Mouse (Mus musculus): Measurements from ENCODE around the gene Aox3. TPM values are rescaled to one million over a fixed set of nuclear protein-coding genes. Genes with fewer than 3 reads are reported as not detected.

Gene Aox3
- polyA plus RNA-seq (2017; shearing (Covaris generic)): not detected

DNA sequence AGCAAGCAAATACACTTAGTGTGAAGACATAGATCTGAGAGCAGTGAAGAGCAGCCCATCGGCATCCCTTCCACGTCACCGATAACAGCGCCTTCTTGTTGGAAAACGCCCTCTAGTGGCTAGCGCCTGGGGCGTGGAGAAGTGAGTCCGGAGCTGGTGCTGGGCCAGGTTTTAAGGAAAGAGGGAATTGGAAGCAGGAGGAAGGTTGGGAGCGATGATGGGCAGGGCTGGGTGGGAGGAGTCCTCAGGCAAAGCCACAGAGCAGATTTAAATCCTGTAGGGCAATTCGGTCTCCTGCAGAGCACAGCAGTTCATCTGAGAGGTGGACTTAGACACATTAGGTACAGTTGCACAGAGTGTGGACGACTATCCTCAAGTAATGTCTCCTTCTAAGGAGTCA lies at the start of gene Aox3:
Aox3 (plus strand) TSS at position 251 of the 400 bp plus-strand sequence.
- no peak for ATAC-seq

DNA sequence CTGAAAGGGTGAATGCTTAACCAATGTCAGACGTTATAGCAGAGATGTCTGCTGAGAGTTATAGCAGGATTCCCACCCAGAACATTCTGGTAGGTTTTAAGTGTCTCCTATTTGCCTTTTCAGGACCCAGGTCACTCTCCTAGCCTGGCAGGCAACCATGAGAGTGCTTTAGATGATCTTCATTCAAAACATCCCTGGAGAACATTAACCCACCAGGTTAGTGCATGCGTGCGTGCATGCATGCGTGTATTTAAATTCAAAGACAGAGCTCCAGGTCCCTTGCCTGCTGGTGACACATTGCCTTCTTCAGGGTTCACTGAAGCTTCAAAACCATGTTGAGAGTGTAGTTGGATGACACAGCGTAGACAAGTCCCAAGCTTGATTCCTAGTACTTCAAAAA lies 47.8 kb upstream of the Aox3 start:
- no peak for ATAC-seq

DNA sequence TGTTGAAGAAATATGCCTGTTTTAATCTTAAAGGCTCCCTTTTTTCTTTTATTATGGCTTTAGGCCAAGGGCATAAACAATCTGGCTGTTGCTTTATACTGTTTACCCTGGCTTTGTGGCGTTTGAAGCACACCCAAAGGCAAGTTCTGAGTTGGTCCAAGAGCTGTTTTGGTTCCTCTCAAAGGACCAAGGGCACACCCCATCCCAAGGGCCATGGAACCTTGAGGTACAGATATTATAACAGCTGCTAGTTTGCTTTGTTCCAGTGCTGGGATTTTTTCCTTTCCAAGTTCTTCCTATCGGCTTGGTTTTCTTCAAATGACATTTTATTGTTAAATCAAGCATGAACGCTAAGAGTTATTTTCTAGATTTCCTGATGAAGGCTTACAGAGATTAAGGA lies 47.3 kb upstream of the Aox3 start:
- no peak for ATAC-seq

DNA sequence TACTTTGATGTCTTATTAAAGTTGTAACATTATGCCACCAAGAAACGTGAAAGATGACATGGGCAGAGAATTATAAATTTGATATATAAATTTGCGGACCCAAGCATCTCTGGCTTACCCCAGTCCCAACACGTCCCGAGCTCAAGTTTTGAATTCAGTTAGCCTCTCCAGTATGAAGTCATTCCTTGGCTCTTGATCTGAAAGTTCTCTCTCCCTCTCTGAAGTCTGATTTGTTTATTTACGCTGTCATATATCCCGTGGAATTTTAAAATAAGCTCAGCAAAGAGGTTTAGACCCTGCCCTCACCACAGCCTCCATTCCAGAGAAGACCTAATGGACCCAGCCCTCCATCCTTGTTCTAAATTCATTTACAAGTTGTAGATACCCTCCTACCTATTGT lies 43.7 kb upstream of the Aox3 start:
- no peak for ATAC-seq

DNA sequence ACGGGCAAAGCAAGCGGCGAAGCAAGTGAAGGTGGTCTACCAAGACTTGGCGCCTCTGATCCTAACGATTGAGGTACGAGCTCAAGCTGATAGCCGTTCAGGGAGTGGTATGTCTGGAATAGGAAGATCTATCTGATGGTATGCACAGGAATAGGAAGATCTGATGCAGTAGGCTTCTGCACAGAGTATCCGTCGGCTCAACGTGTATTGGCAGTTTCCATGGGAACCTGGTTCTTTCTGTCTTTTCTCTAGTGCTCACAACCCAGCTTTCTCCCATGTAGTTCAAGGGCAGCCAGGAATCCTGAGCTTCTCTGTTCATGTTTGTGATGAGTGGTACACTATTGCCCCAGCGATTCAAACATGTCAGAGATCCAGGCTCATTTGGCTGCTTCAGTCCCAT lies 42.8 kb upstream of the Aox3 start:
- no peak for ATAC-seq

DNA sequence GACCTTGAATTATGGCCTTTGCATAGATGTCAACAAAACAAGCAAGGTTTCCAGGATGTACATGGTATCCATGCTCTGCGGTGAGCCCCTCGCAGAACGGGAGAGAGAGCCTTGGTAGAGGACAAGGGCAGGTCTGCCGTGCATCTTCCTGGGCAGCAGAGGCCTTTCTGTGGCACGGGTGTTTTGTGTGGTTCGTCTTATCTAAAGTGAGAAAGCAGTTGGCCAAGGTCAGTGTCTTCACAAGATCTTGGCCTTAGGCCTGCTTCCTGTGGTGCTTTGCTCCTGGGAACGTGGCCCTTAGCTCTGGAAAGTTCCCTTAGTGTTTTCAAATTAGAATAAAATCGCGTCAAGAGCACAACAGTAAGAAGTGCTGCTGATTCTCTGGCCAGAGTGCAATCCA lies 41.9 kb upstream of the Aox3 start:
- no peak for ATAC-seq

DNA sequence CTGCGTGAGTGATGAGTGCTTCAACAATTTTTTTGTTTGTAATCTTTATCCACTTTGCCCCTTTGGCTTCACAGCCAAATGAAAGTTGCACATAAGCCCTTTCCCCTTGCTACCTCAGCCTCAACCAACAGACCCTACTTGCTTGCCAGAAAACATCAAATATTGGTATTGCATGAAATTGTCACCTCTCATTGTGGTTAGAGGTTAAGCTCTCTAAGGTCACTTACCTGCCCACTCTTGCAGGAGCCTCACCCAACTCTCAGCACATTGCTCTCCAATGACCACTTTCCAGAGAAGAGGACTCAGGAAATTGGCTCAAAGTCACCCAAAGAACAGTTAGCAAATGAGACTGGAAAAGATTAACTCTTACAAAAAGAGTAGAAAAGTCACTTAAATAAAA lies 41.4 kb upstream of the Aox3 start:
- no peak for ATAC-seq

DNA sequence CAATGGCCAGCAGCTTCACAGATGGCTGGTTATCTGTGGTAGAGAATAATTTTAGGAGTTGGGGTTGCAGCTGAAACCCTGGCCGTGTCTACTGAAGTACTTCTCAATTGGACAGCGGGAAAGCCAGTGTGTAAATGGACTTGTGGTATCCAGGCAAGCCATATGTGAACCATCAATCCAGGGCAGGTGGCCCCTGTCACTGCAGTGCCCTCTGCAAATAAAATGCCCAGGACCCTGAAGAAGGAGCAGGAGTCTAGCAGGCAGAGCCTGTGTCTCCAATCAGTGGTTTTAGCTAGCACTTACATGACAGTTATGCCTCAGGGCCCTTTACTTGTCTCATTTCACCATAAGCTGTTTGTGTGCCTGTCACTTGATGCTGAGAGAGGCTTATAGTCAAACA lies 40.5 kb upstream of the Aox3 start:
- ATAC-seq: no peak

DNA sequence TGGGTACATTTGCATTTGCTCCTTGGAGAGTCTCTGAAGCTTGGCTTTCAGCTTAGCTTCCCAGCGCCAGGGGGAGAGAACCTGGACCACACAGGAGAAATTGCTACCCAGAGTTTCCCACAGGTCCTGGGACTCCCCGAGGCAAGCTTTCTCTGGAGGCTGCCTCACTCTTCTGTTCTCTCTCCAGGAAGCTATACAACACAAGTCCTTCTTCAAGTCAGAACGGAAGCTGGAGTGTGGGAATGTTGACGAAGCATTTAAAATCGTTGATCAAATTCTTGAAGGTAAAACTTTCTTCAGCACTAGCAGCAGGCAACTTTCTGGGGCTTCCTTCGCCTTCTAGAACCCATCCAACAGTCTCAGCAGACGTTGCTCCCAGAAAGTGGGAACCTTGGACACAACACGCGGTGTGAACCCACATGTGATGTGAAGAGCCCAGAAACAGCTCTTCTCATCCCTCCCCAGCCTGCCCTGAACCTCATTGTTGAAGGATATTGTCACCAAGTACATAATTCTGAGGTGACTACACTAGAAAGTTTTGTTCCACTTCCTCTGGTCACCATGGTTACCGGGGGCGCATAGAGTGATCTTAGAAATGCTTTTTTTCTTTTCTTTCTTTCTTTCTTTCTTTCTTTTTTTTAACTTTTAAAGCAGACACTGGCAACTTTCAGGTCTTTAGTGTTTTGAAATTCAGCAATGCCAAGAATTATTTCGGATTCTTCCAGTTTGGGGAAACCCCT lies 39.8 kb upstream of the Aox3 start:
- no peak for ATAC-seq

DNA sequence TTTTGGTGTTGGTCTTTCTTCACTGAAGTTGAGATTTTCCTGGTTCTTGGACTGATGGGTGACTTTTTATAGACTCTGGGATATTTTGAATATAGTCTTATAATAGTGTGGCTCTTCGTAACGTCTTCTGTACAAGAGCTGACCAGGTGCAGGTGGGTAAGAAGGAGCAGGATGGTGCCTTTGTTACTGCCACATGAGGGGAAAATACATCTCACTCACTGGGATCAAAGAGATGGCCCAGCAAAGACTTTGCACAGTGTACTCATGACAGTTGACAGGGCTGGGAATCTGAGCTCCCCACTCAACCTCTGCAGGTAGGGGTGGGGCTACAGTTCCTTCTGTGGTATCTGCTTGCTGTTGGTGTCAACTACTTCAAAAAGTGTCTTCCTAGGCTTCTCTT lies 38.7 kb upstream of the Aox3 start:
- no peak for ATAC-seq

DNA sequence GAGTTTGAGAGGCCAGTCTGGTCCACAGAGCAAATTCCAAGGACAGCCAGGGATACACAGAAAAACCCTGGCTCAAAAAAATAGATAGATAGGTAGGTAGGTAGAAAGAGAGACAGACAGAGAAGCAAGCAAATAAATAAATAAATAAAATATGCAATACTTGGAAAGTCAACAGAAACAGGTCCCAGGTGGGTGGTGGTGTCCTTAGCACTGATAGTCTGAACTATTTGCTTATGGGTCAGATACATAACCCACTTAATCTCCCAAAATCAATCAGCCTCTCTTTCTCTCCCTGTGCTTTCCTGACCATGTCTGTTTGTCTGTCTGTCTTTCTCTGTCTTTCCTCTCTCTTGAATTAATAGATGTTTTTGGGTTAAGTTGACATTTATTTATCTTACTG lies 35.0 kb upstream of the Aox3 start:
- ATAC-seq: no peak

DNA sequence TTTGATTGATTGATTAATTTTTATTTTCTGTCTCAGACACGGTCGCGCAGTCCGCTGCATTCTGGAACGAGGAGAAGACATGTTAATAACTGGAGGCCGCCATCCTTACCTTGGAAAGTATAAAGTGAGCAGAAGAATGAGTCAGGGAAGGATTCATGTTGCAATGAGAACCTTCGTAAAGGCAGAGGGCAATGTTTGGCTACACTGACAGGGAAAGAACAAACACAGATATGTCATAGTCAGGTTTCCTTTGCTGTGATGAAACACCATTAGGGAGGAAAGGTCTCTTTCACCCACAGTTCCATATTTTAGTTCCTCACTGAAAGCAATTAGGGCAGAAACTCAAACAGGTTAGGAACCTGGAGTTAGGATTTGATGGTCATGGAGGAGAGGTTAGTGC lies 34.5 kb upstream of the Aox3 start:
- no peak for ATAC-seq

DNA sequence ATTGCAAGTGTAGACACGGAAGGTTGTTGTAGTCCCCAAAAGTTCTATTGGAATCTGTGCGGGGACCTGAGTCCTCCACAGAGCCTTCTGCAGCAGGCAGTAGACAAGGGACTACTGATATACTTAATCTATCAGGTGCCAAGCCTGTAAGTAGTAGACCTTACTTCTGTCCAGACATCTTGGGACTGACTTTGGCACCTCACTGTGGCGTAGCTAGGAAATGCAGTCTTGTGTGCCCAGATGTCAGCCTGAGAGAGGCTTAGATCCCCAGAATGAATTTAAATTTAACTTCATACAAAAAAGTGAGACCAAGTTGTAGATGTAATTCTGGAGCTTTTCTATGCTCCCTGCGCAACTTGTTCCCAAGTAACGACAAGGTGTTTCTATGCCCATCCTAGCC lies 33.2 kb upstream of the Aox3 start:
- no peak for ATAC-seq

DNA sequence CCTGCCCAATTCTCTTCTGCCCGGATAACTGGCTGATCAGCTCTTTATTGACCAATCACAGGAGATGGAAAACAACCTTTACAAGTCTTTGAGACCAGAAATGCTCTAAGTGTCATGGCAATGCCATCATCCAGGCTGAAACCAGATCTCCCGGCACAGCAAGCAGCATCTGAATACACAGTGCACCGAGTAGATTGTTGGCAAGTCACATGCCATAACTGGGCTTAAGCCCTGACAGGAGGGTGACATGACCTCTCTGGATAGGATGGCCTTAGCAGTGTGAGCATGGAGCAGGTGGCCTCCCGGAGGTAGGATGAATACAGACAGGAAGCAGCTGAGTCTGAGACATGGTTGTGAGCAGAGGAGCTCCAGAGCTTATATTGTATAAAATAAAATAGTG lies 32.5 kb upstream of the Aox3 start:
- no peak for ATAC-seq

DNA sequence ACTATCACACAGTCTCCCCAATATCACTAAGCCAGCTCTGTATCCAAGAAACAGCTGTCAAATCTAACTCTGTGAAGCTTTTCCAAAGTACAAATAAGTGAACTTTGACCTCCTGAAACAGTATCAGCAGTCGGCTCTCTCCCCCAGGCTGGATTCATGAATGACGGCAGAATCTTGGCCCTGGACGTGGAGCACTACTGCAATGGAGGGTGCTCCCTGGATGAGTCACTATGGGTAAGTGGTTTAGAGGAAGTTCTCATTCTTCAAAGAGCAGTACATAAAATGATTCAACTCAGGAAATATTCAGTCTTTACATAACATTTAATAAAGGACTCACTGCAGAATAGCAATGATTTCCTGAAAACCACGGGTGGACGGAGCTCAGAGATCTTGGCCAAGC lies 31.6 kb upstream of the Aox3 start:
- ATAC-seq: no peak

DNA sequence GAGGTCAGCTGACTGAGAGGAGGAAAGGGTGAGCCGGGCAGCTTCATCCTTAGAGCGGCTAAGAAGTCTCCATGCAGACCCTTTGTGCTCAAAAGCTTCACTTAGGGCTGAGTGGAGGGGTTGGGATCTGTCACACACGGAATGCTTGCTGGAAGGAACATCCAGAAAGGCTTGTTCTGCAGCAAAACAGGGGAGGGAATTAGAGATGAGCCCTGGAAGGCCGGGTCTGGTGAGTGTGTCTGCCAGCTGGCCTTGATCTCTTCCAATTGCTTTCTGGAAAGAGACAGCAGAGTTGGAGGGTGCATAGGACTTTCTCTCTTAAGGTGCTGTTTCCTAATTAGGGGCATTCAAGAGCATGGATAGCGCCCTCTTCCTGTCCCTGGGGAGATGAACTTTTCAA lies 23.6 kb upstream of the Aox3 start:
- no peak for ATAC-seq

DNA sequence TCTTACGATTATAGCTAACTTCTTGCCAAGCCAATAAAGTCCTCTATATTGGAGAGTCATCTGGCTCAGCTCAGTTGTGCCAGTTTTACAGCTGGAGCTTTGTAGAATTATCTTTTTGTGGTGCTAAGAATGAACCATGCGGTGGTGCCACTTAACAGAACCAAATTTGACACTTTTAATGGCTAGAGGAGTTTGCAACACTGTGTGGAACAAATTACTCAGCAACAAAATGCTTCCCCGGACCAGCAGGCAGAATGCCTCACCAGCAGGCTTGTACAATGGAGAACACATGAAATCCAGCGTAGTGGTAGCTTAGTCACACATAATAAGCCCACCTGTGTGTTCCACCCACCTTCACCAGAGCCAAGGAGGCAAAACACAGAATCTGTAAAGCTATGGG lies 22.7 kb upstream of the Aox3 start:
- ATAC-seq: no peak

DNA sequence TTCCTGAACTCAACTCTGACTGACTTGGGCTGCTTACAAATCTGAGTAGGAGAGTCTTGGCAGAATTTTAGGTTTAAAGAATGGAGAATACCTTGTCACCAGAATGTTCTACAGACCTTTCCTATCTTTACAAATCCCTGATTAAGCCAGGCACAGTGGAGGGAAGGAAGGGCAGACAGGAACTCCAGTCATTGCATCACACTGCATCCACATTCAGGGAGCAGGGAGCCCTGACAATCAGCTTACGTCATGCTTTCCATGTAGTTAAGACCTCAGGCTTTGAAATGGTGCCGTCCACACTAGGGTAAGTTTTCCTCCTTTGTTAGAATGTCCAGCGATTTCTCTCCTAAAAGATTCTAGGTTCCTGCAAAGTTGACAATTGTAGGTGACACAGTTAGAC lies 21.7 kb upstream of the Aox3 start:
- no peak for ATAC-seq

DNA sequence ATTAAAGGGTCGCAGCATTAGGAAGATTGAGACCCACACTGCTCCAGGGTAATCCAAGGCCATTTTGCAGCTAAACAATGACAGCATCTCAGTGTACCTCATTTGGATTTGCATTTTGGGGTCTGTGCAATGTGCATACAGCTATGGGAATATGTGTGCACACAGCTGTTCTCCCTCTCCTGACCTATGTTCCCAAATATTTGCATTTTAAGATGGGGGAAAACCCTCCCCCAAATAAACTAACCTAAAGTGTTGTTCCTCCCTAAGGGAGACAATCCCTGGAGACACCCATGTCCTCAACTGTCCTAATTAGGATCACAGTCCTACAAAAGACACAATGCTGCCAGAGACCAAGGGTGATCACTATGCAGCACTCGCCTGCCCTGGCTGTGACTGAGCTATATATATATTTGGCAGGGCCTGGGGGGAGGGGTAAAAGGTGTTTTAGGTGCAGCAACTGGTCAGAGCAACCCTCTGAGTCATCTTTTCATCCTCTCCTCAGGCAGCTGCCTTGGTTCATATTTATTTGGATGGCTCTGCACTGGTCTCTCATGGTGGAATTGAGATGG lies 20.9 kb upstream of the Aox3 start:
- no peak for ATAC-seq

DNA sequence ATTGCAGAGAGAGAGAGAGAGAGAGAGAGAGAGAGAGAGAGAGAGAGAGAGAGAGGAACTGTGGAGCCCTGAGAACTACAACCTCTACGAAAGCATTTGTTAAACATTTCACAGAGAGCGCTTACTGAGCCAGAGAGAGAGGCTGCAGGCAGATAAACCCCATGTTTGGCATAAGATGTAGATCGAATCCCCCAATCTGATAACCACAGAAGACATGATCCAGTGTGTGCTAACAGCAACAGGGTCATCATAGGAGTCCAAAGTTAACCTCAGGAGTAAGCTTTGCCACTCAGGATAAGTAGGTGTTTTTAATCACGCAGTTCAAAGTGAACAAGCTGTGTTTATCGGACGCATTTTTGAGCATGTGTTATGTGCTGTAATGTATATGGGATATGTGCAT lies 15.6 kb upstream of the Aox3 start:
- no peak for ATAC-seq

DNA sequence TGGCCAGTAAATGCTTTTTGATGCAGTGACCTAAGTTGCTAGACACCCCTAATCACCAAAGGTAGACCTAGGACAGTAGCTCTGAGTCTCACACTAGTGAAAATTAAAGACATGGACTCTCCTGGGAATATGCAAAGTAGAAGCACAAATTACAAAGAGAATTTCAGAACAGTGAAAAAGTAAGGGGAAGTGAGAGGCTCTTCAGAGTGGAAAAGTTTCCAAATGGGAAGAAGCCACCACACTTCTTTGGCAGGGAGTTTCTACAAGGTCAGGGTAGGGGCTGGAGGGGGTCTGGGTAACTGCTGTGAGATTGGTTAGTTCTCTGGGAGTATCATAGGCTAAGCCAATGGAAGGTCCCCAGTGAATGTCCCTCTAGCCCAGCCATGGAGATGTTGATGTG lies 13.8 kb upstream of the Aox3 start:
- ATAC-seq: no peak

DNA sequence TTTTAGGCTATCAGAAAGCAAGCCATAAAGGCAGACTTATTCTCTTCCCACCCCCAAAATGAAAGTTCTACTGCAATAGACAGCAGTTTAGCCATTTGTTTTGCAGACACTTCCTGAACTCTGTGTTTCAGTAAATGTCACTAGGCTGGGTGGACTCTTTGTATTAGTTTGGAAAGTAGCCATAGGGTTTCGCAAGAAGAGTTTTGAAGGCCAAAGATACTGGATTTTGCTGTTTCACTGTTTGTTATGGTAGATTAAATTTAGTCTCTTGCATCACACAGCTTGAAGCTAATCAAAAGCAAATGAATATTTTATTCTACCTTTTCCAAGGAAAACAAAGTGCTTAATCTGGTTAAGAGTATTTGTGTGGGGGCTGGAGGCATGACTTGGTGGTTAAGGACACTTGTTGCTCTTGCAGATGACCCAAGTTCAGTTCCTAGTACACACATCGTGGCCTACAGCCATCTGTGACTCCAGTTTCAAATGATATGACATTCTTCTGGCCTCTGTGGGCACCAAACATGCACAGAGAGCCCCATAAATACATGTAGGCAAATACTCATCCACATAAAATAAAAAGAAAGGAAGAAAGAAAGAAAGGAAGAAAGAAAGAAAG lies 11.3 kb upstream of the Aox3 start:
- no peak for ATAC-seq

DNA sequence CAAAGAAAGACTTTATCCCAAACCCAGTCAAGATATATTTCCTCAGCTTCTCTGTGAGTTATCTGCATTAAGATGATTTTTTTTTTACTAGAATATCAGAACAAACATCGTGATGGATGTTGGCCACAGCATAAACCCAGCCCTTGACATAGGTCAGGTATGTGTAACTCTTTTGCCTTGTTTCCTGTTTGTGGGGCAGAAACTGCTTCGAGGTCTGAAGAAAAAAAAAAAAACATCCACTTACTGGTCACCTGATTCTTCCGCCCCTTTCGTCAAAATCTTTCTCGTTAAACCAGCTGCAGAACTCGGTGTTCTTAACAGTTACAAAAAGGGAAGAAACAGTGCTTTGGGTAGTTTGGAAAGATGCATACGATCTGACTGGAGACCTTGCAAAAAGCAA lies 10.4 kb upstream of the Aox3 start:
- ATAC-seq: no peak

DNA sequence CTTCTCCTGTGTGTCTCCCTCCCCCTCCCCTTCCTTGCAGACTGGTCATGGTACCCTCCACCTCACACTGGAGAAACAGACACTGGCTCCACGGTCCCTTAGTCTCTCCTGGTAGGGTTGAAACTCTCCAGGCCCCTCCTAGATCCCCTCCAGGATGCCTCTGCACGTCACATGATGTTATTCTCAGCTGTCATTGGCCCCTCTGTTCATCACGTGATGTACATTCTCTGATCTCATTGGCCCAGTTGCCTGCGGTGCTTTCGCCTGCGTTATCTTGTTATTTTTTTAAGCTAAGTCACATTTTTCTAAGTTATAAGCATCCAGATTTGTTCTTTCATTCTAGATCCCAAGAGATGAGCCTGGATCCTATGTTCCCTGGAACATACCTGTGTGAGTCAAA lies 7.2 kb upstream of the Aox3 start:
- ATAC-seq: no peak

DNA sequence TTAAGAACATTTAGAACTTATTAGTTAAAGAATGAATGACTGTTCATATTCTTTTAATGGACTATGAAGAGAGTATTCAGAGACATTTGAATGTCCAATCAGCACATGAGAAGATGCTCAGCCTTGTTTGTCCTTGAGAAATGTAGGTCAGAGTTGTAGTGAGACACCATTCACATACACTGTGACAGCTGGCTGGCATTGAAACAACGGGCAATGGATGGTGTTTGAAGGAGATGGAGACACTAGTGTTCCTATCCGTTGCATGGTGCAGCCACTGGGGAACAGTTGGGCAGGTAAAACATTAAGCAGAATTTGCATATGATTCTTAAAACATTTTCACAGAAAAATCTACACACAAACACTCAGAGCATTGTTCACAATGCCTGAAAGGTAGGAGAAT lies 5.9 kb upstream of the Aox3 start:
- ATAC-seq: no peak

All from CD4-positive, CD25-positive, alpha-beta regulatory T cell, adult 4 months (primary cell).